Mouse (Mus musculus) MEL (cell line): Measurements from ENCODE around the gene Slc6a20b.
A peak's percentile ranks its signal among the peaks of the same experiment; 100 is the strongest.

Source experiments
- CHD2 ChIP-seq: IDR thresholded peaks from 2 replicates; pipeline ENCODE4 v1.6.1; 2011; ENCODE audit warnings: low read length, improper control_type of control experiment
- CTCF ChIP-seq, 3 experiments: IDR thresholded peaks in 2 of 3; conservative IDR thresholded peaks in 1 of 3; 2 replicates each; pipeline ENCODE4 v1.5.1; 2011 to 2012; ENCODE audit warnings: low read length in 3 of 3, low read depth in 2 of 3, mild to moderate bottlenecking in 2 of 3, improper control_type of control experiment in 1 of 3, inconsistent platforms in 1 of 3, mixed read lengths in 1 of 3, moderate library complexity in 1 of 3; ENCODE audit not compliant: control insufficient read depth in 1 of 3, insufficient read depth in 1 of 3, poor library complexity in 1 of 3, severe bottlenecking in 1 of 3
- E2F4 ChIP-seq: IDR thresholded peaks from 2 replicates; pipeline ENCODE4 v1.6.1; 2011; ENCODE audit warnings: low read depth, low read length, improper control_type of control experiment, borderline replicate concordance
- ELF1 ChIP-seq: IDR thresholded peaks from 2 replicates; pipeline ENCODE4 v1.6.1; 2014; ENCODE audit warnings: low read depth, mild to moderate bottlenecking, inconsistent platforms, low read length, improper control_type of control experiment, moderate library complexity
- EP300 ChIP-seq, 2 experiments: IDR thresholded peaks; 2 replicates each; pipeline ENCODE4 v1.6.1; 2011; ENCODE audit warnings: improper control_type of control experiment in 2 of 2, low read length in 2 of 2, low read depth in 1 of 2, mild to moderate bottlenecking in 1 of 2
- GABPA ChIP-seq: IDR thresholded peaks from 2 replicates; pipeline ENCODE4 v1.6.1; 2012; ENCODE audit warnings: low read depth, mild to moderate bottlenecking, inconsistent platforms, low read length, improper control_type of control experiment, moderate library complexity
- GATA1 ChIP-seq: IDR thresholded peaks from 2 replicates; pipeline ENCODE4 v1.6.1; 2011; ENCODE audit warnings: low read depth, low read length, improper control_type of control experiment
- MYC ChIP-seq: IDR thresholded peaks from 2 replicates; pipeline ENCODE4 v1.6.1; 2011; ENCODE audit warnings: low read depth, mild to moderate bottlenecking, low read length, improper control_type of control experiment, moderate library complexity
- NELFE ChIP-seq: IDR thresholded peaks from 2 replicates; pipeline ENCODE4 v1.6.1; 2011; ENCODE audit warnings: low read depth, low read length, improper control_type of control experiment
- POLR2A ChIP-seq, 2 experiments: IDR thresholded peaks; 2 replicates each; pipeline ENCODE4 v1.6.1; 2011 to 2012; ENCODE audit warnings: low read length in 2 of 2, mild to moderate bottlenecking in 2 of 2, control low read depth in 1 of 2, improper control_type of control experiment in 1 of 2, low read depth in 1 of 2, moderate library complexity in 1 of 2; ENCODE audit not compliant: control insufficient read depth in 1 of 2, insufficient read depth in 1 of 2, poor library complexity in 1 of 2
- SIN3A ChIP-seq: IDR thresholded peaks from 2 replicates; pipeline ENCODE4 v1.6.1; 2012; ENCODE audit warnings: low read length, improper control_type of control experiment, inconsistent platforms
- TCF12 ChIP-seq: IDR thresholded peaks from 2 replicates; pipeline ENCODE4 v1.6.1; 2014; ENCODE audit warnings: low read depth, mild to moderate bottlenecking, inconsistent platforms, low read length, improper control_type of control experiment, moderate library complexity

DNA sequence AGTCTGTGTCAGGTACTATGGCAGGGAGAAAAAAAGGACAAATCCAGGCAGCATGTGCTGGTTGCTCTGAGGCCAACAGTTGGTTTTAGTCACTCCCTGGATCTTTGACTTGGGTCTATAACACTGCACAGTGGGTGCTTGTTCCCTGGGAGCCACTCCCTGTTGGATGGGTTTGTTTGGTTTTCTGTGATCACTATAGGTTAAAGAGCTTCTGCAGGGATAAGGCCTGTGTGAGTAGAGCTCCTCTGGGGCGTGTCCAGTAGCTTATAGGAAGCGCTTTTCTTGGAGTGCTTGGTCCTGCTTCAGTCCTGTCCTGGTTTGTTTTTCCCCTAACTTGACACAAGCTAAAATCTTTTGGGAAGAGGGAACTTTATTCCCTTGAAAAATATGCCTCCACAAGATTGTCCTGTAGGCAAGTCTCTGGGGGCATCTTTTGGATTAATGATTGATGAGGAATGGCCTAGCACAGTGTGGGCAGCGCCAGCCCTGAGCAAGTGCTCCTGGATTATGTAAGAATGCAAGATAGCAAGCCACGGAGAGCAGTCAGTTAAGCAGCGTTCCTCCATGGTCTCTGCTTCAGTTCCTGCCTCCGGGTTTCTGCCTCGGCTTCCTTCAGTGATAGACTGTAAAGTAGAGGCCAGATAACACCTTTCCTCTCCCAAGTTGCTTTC is 43.0 kb downstream of the Slc6a20b start:
- no peak for TF ChIP-seq POLR2A (IDR thresholded peaks at IDR 0.05; ENCODE audit: control insufficient read depth in 1 of 2, insufficient read depth in 1 of 2, low read depth in 1 of 2, low read length in 2 of 2, poor library complexity in 1 of 2)
- TF ChIP-seq SIN3A: no peak
- no peak for TF ChIP-seq E2F4
- TF ChIP-seq TCF12: 0 out of 2 replicates have a peak, but pooled peaks have one; percentile 27
- no peak for TF ChIP-seq GABPA
- TF ChIP-seq ELF1: no peak; the same call in 1 of the 2 replicates
- no peak for TF ChIP-seq NELFE
- TF ChIP-seq CHD2: no peak
- TF ChIP-seq GATA1: peak; percentile 43
- no peak for TF ChIP-seq CTCF (IDR thresholded peaks at IDR 0.05 in 2 of 3, conservative IDR thresholded peaks at IDR 0.05 in 1 of 3; ENCODE audit: control insufficient read depth in 1 of 3, insufficient read depth in 1 of 3, low read depth in 2 of 3, low read length in 3 of 3, poor library complexity in 1 of 3, severe bottlenecking in 1 of 3)
- no peak for TF ChIP-seq MYC
- peak; percentile 41 to 66 for TF ChIP-seq EP300 (IDR thresholded peaks at IDR 0.05; ENCODE audit: low read depth in 1 of 2, low read length in 2 of 2)
